Mouse (Mus musculus) cortical plate, adult 2 months (tissue): ENCODE measurements around the gene Gm49337. TPM values are rescaled to one million over a fixed set of nuclear protein-coding genes. Genes with fewer than 3 reads are reported as not detected.
A peak's percentile ranks its signal among the peaks of the same experiment; 100 is the strongest.

ENCODE experiments used
- H3K27ac ChIP-seq: fragments of 200-500 bp; 2 replicates; pipeline ENCODE4 v1.5.1; 2012; ENCODE audit warnings: low read length, control low read depth, inconsistent platforms; ENCODE audit not compliant: insufficient read depth
- H3K4me1 ChIP-seq: fragments of 200-500 bp; 2 replicates; pipeline ENCODE4 v1.6.1; 2011; ENCODE audit warnings: low read length; ENCODE audit not compliant: control insufficient read depth, insufficient read depth
- H3K4me3 ChIP-seq: fragments of 200-500 bp; 2 replicates; pipeline ENCODE4 v1.5.1; 2011; ENCODE audit warnings: mild to moderate bottlenecking, low read length, control low read depth; ENCODE audit not compliant: insufficient read depth
- CTCF ChIP-seq: fragments of 200-500 bp; IDR thresholded peaks from 2 replicates; pipeline ENCODE4 v1.5.1; 2011; ENCODE audit warnings: mild to moderate bottlenecking, control low read depth, low read length; ENCODE audit not compliant: insufficient read depth; ENCODE audit errors: extremely low read depth
- POLR2A ChIP-seq: fragments of 200-500 bp; IDR thresholded peaks from 2 replicates; pipeline ENCODE4 v1.6.1; 2011; ENCODE audit warnings: mild to moderate bottlenecking, low read length, control low read depth; ENCODE audit not compliant: insufficient read depth; ENCODE audit errors: extremely low read depth
- polyA plus RNA-seq: library from polyadenylated mRNA; depleted of rRNA; stranded (reverse); fragments of >200 nt; gene quantifications from 2 replicates; pipeline ENCODE4 v1.2.3, GENCODE M21; 2012; rRNA removed

The Gm49337 gene
- polyA plus RNA-seq, 1 experiment = not detected

GRCm38 (mm10) chr4:116282211-116282610 is 109.0 kb downstream of the Gm49337 start:
- no peak for TF ChIP-seq POLR2A
- peak; percentile 47 for TF ChIP-seq CTCF
- Histone ChIP-seq H3K27ac (no peak overlapping the region), H3K4me3 (no peak overlapping the region), H3K4me1 (no peaks in the 10 kb centered on the region)

GRCm38 (mm10) chr4:116291561-116291960 is 118.4 kb downstream of the Gm49337 start:
- Histone ChIP-seq H3K4me3 (no peak overlapping the region), H3K27ac (no peak overlapping the region), H3K4me1 (no peaks in the 10 kb centered on the region)
- TF ChIP-seq CTCF = no peak
- no peak for TF ChIP-seq POLR2A

GRCm38 (mm10) chr4:116293296-116293695 is 120.1 kb downstream of the Gm49337 start:
- no peaks in the 10 kb centered on the region for H3K4me1 ChIP-seq
- H3K4me3 ChIP-seq = no peak overlapping the region
- H3K27ac ChIP-seq = no peak overlapping the region
- TF ChIP-seq CTCF = no peak
- no peak for TF ChIP-seq POLR2A

GRCm38 (mm10) chr4:116300878-116301355 is 127.7 kb downstream of the Gm49337 start:
- TF ChIP-seq CTCF (no peak), POLR2A (no peak)
- no peak overlapping the region for H3K27ac ChIP-seq
- peaks cover 3% of the 10 kb centered on the region; the same call in 1 of the 2 replicates for H3K4me1 ChIP-seq
- H3K4me3 ChIP-seq = no peak overlapping the region

GRCm38 (mm10) chr4:116304551-116304950 is 131.4 kb downstream of the Gm49337 start:
- no peak overlapping the region for H3K27ac ChIP-seq

GRCm38 (mm10) chr4:116317575-116317974 is 144.4 kb downstream of the Gm49337 start:
- no peak overlapping the region for H3K27ac ChIP-seq
- H3K4me3 ChIP-seq = no peak overlapping the region
- TF ChIP-seq POLR2A = no peak
- no peak for TF ChIP-seq CTCF
- no peaks in the 10 kb centered on the region for H3K4me1 ChIP-seq

More at GRCm38 (mm10) chr4:116304551-116304950, 131.4 kb downstream of the Gm49337 start:
- peaks cover 3% of the 10 kb centered on the region; the same call in 1 of the 2 replicates for H3K4me1 ChIP-seq
- TF ChIP-seq CTCF = no peak
- no peak for TF ChIP-seq POLR2A
- H3K4me3 ChIP-seq = no peak overlapping the region

- TF ChIP-seq CTCF (no peak), POLR2A (no peak)
- H3K27ac ChIP-seq = no peak overlapping the region
- no peaks in the 10 kb centered on the region for H3K4me1 ChIP-seq
- no peak overlapping the region for H3K4me3 ChIP-seq
Measured at GRCm38 (mm10) chr4:116322127-116322526, 148.9 kb downstream of the Gm49337 start.

GRCm38 (mm10) chr4:116329256-116329655 is 156.1 kb downstream of the Gm49337 start:
- no peak overlapping the region for H3K27ac ChIP-seq
- no peaks in the 10 kb centered on the region for H3K4me1 ChIP-seq
- TF ChIP-seq CTCF (no peak), POLR2A (no peak)
- H3K4me3 ChIP-seq = no peak overlapping the region

- Histone ChIP-seq H3K4me1 (no peaks in the 10 kb centered on the region), H3K4me3 (no peak overlapping the region), H3K27ac (no peak overlapping the region)
- TF ChIP-seq CTCF (no peak), POLR2A (no peak)
Measured at GRCm38 (mm10) chr4:116336294-116336693, 163.1 kb downstream of the Gm49337 start.

GRCm38 (mm10) chr4:116342119-116342518 is 168.9 kb downstream of the Gm49337 start:
- H3K4me3 ChIP-seq = no peak overlapping the region

More at GRCm38 (mm10) chr4:116342119-116342518, 168.9 kb downstream of the Gm49337 start:
- H3K27ac ChIP-seq = no peak overlapping the region
- H3K4me1 ChIP-seq = no peaks in the 10 kb centered on the region
- peak; percentile 74 for TF ChIP-seq CTCF
- no peak for TF ChIP-seq POLR2A

Other genes with a start within 250 kb of the Gm49337 start
- gene Dmbx1, start 233.5 kb upstream of the Gm49337 start, polyA plus RNA-seq = 0.04 and 0.09 TPM in 2 replicates
- 133 and 159 TPM in 2 replicates for gene Faah, start 155.5 kb upstream of the Gm49337 start, polyA plus RNA-seq
- 8.8 and 9.4 TPM in 2 replicates for gene Nsun4, start 119.5 kb upstream of the Gm49337 start, polyA plus RNA-seq
- 672 and 678 TPM in 2 replicates for gene Uqcrh, start 98.3 kb upstream of the Gm49337 start, polyA plus RNA-seq
- 32.3 and 33.7 TPM in 2 replicates for gene Lrrc41, start 98.1 kb upstream of the Gm49337 start, polyA plus RNA-seq
- gene Rad54l, start 49.7 kb upstream of the Gm49337 start, polyA plus RNA-seq = 0.81 and 1.1 TPM in 2 replicates
- gene Pomgnt1, start 49.5 kb upstream of the Gm49337 start, polyA plus RNA-seq = 80.3 and 84.4 TPM in 2 replicates
- 14.2 TPM in 2 replicates for gene Lurap1, start 22.0 kb upstream of the Gm49337 start, polyA plus RNA-seq
- gene Tspan1, start 5.8 kb upstream of the Gm49337 start, polyA plus RNA-seq = 0.26 and 0.27 TPM in 2 replicates
- not detected in 2 replicates for gene 1700042G07Rik, start within 50 bp of the Gm49337 start, polyA plus RNA-seq
- gene Pik3r3, start 48.2 kb downstream of the Gm49337 start, polyA plus RNA-seq = 34.6 and 35.3 TPM in 2 replicates